Mouse (Mus musculus) embryo, embryonic 10.5 days (tissue): Measurements from ENCODE around the gene Creb3l2.
"Not testable (repeated sequence)": the region's sequence is repeated elsewhere in the genome, so short reads cannot be mapped to it uniquely, and the experiment has no call there.

Source experiments
- DNase-seq: peaks from one replicate; pipeline ENCODE4 v3.0.0-alpha.2; 2015; ENCODE audit warnings: low spot score

The Creb3l2 gene

GRCm38 (mm10) chr6:37442041-37442667 lies at the start of gene Creb3l2:
Gene Creb3l2 (minus strand): TSS chr6:37442146.
- DNase-seq, result peak; percentile 100

DNA sequence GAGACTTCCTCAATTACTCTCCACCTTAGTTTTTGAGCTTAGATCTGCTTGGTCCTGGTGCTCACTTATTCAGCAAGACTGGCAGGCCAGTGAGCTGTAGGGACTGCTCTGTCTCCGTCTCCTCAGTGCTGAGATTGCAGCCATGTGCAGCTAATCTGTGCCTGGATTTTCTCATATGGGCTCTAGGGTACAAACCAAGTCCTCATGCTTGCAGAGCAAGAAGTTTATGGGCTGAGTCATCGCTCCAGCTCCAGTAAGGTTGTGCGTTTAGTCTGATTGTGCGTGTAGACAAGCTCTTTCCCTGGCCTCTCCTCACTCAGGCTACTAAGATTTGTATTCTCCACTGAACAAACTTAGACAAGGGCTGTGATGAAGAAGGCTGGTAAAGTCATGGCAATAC lies 44.6 kb upstream of the Creb3l2 start:
- DNase-seq, result no peak

DNA sequence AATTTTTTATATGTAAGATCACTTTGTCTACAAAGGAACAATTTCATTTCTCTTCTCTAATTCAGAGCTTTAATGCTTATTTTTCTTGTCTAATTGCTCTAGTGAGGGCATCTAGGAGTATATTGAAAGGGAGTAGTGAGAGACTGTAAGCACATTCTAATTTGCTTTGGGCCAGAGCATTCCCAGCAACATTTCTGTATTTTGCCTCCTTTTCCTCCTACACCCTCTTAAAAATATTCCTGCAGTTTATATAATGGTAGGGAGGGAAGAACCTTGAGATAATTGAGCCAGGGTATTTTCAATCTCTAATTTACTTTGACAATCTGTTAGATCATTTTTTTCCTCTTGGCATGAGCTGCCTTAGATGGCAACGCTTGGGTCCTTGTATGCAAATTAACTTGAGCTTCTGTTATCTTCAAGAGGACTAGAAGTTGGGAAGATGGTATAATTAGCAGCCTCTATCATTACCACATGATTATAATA lies 42.7 kb upstream of the Creb3l2 start:
- no peak for DNase-seq

GRCm38 (mm10) chr6:37483262-37483661 lies 41.3 kb upstream of the Creb3l2 start:
- peak; percentile 9 for DNase-seq

- DNase-seq, result no peak
Observed at GRCm38 (mm10) chr6:37481147-37481546, 39.2 kb upstream of the Creb3l2 start.

GRCm38 (mm10) chr6:37480008-37480407 lies 38.1 kb upstream of the Creb3l2 start:
- DNase-seq, result no peak

DNA sequence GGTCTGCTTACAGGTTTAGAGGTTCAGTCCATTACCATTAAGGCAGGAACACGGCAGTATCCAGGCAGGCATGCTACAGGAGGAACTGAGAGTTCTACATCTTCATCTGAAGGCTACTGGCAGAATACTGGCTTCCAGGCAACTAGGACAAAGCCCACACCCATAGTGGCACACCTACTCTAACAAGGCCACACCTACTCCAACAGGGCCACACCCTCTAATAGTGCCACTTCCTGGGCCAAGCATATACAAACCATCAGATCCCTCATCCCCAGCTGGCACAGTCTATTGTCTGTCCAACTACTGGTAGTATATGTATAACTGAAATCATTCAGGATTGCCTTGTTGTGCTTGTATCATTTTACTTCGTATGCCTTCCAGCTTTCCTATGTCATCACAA lies 36.5 kb upstream of the Creb3l2 start:
- no peak for DNase-seq

- peak; percentile 14 for DNase-seq
Observed at GRCm38 (mm10) chr6:37473674-37474342, 31.9 kb upstream of the Creb3l2 start.

DNA sequence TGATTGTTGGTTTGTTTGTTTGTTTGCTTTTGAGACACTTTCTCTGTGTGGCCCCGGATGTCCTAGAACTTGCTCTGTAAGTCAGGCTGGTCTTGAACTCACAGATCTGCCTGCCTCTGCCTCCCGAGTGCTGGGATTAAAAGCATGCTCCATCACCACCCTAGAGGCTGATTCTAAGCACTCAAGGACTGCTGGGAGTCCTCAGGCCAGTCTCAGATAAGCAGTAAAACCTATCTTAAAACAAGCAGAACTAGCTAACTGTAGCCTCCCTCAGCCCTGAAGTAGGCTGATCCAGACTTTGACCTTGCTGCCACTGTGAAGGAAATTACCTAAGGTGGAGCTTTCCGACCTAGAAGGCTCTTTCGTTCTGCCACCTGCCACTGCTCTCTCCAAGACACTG lies 28.3 kb upstream of the Creb3l2 start:
- DNase-seq, result no peak

DNA sequence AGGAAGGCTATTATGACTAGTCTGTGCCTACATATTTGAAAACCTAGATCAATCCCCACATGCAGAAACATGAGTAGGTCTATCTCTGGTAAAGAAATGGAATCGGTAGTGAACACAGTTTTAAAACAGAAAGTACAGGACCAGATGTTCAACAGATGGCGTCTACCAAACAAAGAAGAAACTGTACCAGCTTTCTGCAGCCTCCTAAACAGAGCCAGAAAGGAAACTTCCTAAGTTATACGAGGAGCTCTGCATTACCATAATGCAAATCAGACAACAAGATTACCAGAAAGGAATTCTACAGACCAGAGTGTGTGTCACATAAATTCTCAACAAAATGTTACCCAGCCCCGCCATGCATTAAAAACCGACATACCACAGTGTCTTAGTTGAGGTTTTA lies 23.9 kb upstream of the Creb3l2 start:
- peak; percentile 25 for DNase-seq

DNA sequence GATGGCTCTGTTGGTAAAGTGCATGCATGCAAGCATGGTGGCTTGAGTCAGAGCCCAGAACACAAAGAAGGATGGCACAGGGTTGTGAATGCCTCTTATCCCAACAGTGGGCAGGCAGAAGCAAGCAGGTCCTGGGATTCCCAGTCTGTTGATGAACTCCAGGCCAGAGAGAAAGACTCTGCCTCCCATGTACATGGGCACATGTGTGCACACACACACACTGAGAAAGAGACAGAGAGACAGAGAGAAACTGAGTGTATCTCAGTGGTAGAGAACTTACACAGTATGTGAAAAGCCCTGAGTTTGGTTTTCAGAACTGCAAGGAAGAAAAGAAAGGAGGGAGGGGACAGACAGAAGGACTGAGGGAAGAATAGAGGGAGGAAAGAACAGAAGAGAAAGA lies 23.4 kb upstream of the Creb3l2 start:
- DNase-seq, result no peak

GRCm38 (mm10) chr6:37464585-37464984 lies 22.6 kb upstream of the Creb3l2 start:
- DNase-seq, result peak; percentile 36

DNA sequence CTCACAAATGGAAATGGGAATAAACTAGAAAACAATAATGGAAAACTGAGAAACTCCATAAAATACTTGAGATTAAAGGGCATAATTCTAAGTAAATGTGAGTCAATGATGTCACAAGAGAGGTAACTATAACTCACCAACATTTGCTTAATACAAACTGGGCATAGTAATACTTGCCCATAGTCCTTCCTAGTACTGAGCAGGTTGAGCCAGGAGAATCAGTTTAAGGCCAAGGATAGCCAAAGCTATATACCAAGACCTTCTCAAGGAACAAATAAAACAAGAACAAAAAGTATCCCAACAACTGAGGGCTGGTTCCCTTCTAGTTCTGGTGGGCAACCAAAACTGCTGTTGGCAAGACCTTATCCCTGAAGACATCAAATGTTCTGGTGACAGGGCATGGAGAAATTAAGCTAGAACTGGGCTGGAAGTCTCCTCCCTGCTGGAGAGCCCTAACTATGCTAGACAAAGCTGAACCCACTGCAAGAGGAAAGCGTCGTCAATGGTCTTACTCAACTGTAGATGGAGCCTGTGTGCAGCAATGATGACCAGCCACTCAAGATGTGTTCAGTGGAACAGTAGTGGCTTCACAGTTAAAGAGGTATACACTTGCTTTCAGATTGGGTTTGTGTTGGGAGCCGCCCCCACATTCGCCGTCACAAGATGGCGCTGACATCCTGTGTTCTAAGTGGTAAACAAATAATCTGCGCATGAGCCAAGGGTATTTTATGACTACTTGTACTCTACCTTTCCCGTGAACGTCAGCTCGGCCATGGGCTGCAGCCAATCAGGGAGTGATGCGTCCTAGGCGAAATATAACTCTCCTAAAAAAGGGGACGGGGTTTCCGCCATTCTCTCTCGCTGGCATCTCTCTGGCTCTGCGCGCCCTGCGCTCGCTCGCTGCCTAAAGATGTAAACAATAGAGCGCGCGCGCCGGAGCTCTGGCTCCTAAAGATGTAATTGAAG lies 21.9 kb upstream of the Creb3l2 start:
- DNase-seq, result peak; percentile 81

GRCm38 (mm10) chr6:37460681-37461080 lies 18.7 kb upstream of the Creb3l2 start:
- DNase-seq, result no peak

GRCm38 (mm10) chr6:37459656-37460055 lies 17.7 kb upstream of the Creb3l2 start:
- DNase-seq, result not testable (repeated sequence)

DNA sequence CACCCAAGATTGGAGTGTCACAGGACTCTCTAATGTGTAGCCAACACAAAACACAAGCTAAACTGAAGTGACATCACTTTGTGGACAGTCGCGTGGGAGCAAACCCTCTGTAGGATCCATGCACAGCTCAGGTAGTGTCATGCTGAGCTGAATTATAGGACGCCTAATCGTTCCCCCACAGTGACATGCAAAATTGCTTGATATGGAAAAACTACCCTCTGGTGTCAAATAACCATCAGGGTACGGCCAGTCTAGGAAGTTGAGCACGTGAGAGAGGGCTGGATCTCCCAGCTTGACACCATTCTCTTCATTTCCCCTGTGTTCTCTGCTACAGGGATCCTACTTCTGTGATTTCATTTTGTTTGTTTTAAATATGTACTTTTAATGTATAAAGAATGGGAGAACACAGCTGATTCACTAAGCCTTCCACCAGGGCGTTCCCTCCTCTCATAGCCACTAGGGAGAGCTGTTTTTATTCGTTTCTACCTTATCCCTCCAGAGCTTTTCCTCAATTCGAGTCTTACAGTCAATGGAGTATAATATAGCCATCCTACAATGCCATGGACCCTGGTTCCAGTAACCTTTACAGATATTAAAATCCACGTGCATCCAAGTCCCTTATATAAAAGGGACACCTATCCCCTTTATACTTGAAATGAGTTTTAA lies 16.2 kb upstream of the Creb3l2 start:
- DNase-seq, result peak; percentile 11

DNA sequence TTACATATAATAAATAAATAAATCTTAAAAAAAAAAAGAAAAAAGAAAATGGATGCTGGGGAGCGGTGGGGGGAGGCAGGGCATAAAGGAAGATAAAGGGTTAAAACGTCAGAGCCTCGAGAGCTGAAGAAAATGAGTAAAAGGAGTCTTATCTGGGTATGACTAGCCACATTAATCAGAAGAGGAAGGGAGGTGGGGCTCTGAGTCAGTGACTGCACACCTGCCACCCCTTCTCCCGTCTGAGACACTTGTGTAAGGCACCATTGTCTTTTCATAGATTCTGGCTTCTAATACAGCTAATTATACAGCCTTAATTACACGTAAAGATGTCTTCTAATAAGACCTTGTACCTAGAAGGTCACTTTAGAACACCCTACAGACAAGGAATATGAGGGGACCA lies 13.6 kb upstream of the Creb3l2 start:
- no peak for DNase-seq

- DNase-seq, result no peak
Observed at GRCm38 (mm10) chr6:37453047-37453446, 11.1 kb upstream of the Creb3l2 start.

- DNase-seq, result no peak
Observed at GRCm38 (mm10) chr6:37451664-37452063, 9.7 kb upstream of the Creb3l2 start.

- peak; percentile 87 for DNase-seq
Observed at GRCm38 (mm10) chr6:37447704-37448466, 5.9 kb upstream of the Creb3l2 start.

DNA sequence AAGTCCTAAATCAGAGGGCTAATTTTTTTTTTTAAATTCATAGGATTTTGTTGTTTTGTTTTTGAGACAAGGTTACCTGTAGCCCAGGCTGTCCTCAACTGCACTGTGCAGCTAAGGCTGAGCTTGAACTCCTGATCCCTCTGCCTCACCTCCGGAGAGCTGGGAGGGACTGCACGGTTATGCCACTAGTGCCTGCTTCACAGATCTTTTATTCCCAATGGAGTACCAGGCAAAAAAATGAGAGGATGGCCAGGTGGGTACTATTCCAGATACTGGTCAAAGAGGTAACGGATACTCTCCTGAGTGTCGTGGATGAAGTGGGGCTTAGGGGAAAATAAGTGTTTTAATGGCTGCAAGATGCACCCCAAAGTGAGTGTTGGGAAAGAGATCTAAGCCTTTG lies 835 bp upstream of the Creb3l2 start:
- peak; percentile 14 for DNase-seq
